Mouse (Mus musculus) CH12.LX (cell line): ENCODE measurements at regions not wholly inside any gene's neighbourhood (a gene's known extent, or its start where the extent isn't known, plus 50 kb on each side); places are given as distances from the start of the nearest gene placed in this dataset.

Experiments used
- CTCF ChIP-seq, 2 experiments: IDR thresholded peaks in 1 of 2; conservative IDR thresholded peaks in 1 of 2; 2 replicates each; pipeline ENCODE4 v1.5.1; 2011 to 2012; ENCODE audit warnings: low read depth in 2 of 2, low read length in 2 of 2, improper control_type of control experiment in 1 of 2, inconsistent platforms in 1 of 2, mild to moderate bottlenecking in 1 of 2, moderate library complexity in 1 of 2
- JUND ChIP-seq: conservative IDR thresholded peaks from 2 replicates; pipeline ENCODE4 v1.6.1; 2011; ENCODE audit warnings: low read depth, low read length, improper control_type of control experiment

DNA sequence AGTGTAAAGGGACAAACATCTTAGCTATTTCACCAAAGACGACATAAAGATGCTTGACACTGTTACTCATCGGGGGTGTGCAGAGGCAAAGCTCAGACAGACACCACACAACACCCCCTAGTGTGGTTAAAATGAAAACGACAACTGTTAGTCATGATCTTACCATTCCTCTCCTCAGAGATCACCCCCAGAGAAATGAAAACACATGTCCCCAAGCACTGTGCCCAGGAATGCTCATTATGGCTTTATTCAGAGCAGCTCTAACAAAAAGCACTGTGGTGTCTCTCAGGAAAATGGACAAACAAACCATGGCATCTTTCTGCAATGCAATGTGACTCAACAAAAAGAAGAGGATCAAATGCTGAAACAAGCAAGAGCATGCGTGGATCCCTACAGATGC, 229.5 kb upstream of the Thbs1 start:
- TF ChIP-seq JUND: no peak
- TF ChIP-seq CTCF (conservative IDR thresholded peaks at IDR 0.05 in 1 of 2, IDR thresholded peaks at IDR 0.05 in 1 of 2; ENCODE audit: low read depth in 2 of 2, low read length in 2 of 2): no peak
